Comparison of ENCODE assay signal across 26 mouse cellular contexts in genomic region chr6:8474820-8475219, GRCm38 (mm10). TPM values are rescaled to one million over a fixed set of nuclear protein-coding genes. Genes with fewer than 3 reads are reported as not detected.
DNase-seq lines count a peak whose midpoint lies in the region; ATAC-seq and TF ChIP-seq lines count a peak whose summit lies in the region.
"Had no signal": no experiment of that assay in that cellular context is flagged by ENCODE, and none has a peak within 500 bp of the region (broad histone marks: within the 10 kb centered on the region; RNA-seq: fewer than 3 reads in every experiment).

No protein-coding gene starts in this region.

- TF ChIP-seq EP300 in heart, adult 2 months (IDR thresholded peaks at IDR 0.05; ENCODE audit: insufficient read depth, low read depth, low read length) = no peak
- TF ChIP-seq EP300 in stomach, postnatal 0 days (optimal IDR thresholded peaks at IDR 0.05) = no peak

- TF ChIP-seq POLR2A in heart, adult 2 months (IDR thresholded peaks at IDR 0.05; ENCODE audit: insufficient read depth, low read depth, low read length) = no peak

- no peak overlapping the region for H3K4me2 ChIP-seq in intestine, embryonic 15.5 days (replicated peaks)
- no peak overlapping the region for H3K4me2 ChIP-seq in intestine, postnatal 0 days (replicated peaks; ENCODE audit: low read depth)
- H3K4me2 ChIP-seq in stomach, embryonic 15.5 days = no peak overlapping the region
- no peak overlapping the region for H3K4me2 ChIP-seq in stomach, postnatal 0 days (replicated peaks; ENCODE audit: low read depth)
- H3K4me2 ChIP-seq: embryonic facial prominence, embryonic 12.5 days; forebrain, embryonic 15.5 days; liver, embryonic 15.5 days; midbrain, embryonic 15.5 days; neural tube, embryonic 15.5 days had no signal

- H3K9me3 ChIP-seq in intestine, embryonic 15.5 days = no peaks in the 10 kb centered on the region
- H3K9me3 ChIP-seq in intestine, postnatal 0 days (ENCODE audit: control insufficient read depth) = no peaks in the 10 kb centered on the region
- H3K9me3 ChIP-seq in stomach, embryonic 15.5 days = no peaks in the 10 kb centered on the region
- no peaks in the 10 kb centered on the region for H3K9me3 ChIP-seq in stomach, postnatal 0 days (ENCODE audit: control insufficient read depth, low read length)
- H3K9me3 ChIP-seq: embryonic facial prominence, embryonic 12.5 days; forebrain, embryonic 10.5 days; forebrain, embryonic 15.5 days; G1E; liver, embryonic 15.5 days; midbrain, embryonic 10.5 days; midbrain, embryonic 15.5 days; neural tube, embryonic 15.5 days had no signal

- H3K27me3 ChIP-seq in heart, adult 2 months (ENCODE audit: control insufficient read depth, insufficient read depth, low read length) = no peaks in the 10 kb centered on the region
- no peaks in the 10 kb centered on the region for H3K27me3 ChIP-seq in intestine, embryonic 15.5 days (replicated peaks)
- H3K27me3 ChIP-seq in intestine, postnatal 0 days (replicated peaks; ENCODE audit: control insufficient read depth, insufficient read depth, low read length) = no peaks in the 10 kb centered on the region
- no peaks in the 10 kb centered on the region for H3K27me3 ChIP-seq in stomach, embryonic 15.5 days (replicated peaks)
- no peaks in the 10 kb centered on the region for H3K27me3 ChIP-seq in stomach, postnatal 0 days (ENCODE audit: control insufficient read depth, insufficient read depth, low read length)
- H3K27me3 ChIP-seq: embryonic facial prominence, embryonic 12.5 days; forebrain, embryonic 15.5 days; liver, embryonic 15.5 days; midbrain, embryonic 15.5 days; neural tube, embryonic 15.5 days had no signal

- peak; percentile 39; the same call in 1 of the 2 replicates for ATAC-seq in intestine, embryonic 15.5 days
- no peak for ATAC-seq in intestine, postnatal 0 days
- 0 out of 2 replicates have a peak, but pooled peaks have one; percentile 22 for ATAC-seq in stomach, embryonic 15.5 days (ENCODE audit: insufficient read depth, low FRiP score, low read depth)
- ATAC-seq in stomach, postnatal 0 days (ENCODE audit: low FRiP score, low TSS enrichment) = no peak
- ATAC-seq: forebrain, embryonic 15.5 days; hindbrain, embryonic 16.5 days; midbrain, embryonic 15.5 days had no signal

- no peaks in the 10 kb centered on the region for H3K79me2 ChIP-seq in heart, adult 2 months (replicated peaks; ENCODE audit: control insufficient read depth, insufficient read depth, low read length)

- H3K27ac ChIP-seq in heart, adult 2 months = no peak overlapping the region
- H3K27ac ChIP-seq in intestine, embryonic 15.5 days = no peak overlapping the region
- H3K27ac ChIP-seq in intestine, postnatal 0 days (ENCODE audit: low read depth, low read length) = no peak overlapping the region
- H3K27ac ChIP-seq in stomach, embryonic 15.5 days = no peak overlapping the region
- no peak overlapping the region for H3K27ac ChIP-seq in stomach, postnatal 0 days (replicated peaks)
- H3K27ac ChIP-seq: embryonic facial prominence, embryonic 12.5 days; forebrain, embryonic 10.5 days; forebrain, embryonic 15.5 days; liver, embryonic 15.5 days; midbrain, embryonic 10.5 days; midbrain, embryonic 15.5 days; neural tube, embryonic 15.5 days had no signal

- intact Hi-C loops in heart, adult 2 months (cut with DNase I) = no loop called here

- H3K36me3 ChIP-seq in heart, adult 2 months (ENCODE audit: control insufficient read depth, insufficient read depth, low read length) = peaks cover 9% of the 10 kb centered on the region
- H3K36me3 ChIP-seq in intestine, embryonic 15.5 days = no peaks in the 10 kb centered on the region
- no peaks in the 10 kb centered on the region for H3K36me3 ChIP-seq in intestine, postnatal 0 days (ENCODE audit: control insufficient read depth, insufficient read depth)
- no peaks in the 10 kb centered on the region for H3K36me3 ChIP-seq in stomach, embryonic 15.5 days
- no peaks in the 10 kb centered on the region for H3K36me3 ChIP-seq in stomach, postnatal 0 days (ENCODE audit: control insufficient read depth, insufficient read depth, low read length)
- H3K36me3 ChIP-seq: embryonic facial prominence, embryonic 12.5 days; forebrain, embryonic 10.5 days; forebrain, embryonic 15.5 days; G1E; liver, embryonic 15.5 days; midbrain, embryonic 10.5 days; midbrain, embryonic 15.5 days; neural tube, embryonic 15.5 days had no signal

- H3K4me3 ChIP-seq in heart, adult 2 months = no peak overlapping the region
- H3K4me3 ChIP-seq in intestine, embryonic 15.5 days (replicated peaks) = no peak overlapping the region
- H3K4me3 ChIP-seq in intestine, postnatal 0 days (ENCODE audit: low read depth, low read length) = no peak overlapping the region
- H3K4me3 ChIP-seq in stomach, embryonic 15.5 days (replicated peaks) = no peak overlapping the region
- no peak overlapping the region for H3K4me3 ChIP-seq in stomach, postnatal 0 days (ENCODE audit: low read depth, low read length)
- H3K4me3 ChIP-seq: embryonic facial prominence, embryonic 12.5 days; forebrain, embryonic 10.5 days; forebrain, embryonic 15.5 days; liver, embryonic 15.5 days; midbrain, embryonic 10.5 days; midbrain, embryonic 15.5 days; neural tube, embryonic 15.5 days had no signal

- TF ChIP-seq CTCF in heart, adult 2 months (IDR thresholded peaks at IDR 0.05) = no peak
- TF ChIP-seq CTCF in intestine, postnatal 0 days (IDR thresholded peaks at IDR 0.05; ENCODE audit: low read depth) = no peak
- TF ChIP-seq CTCF in stomach, postnatal 0 days (IDR thresholded peaks at IDR 0.05; ENCODE audit: low read depth) = no peak

- DNase-seq in heart, adult 11 months = peak; percentile 89
- no peak for DNase-seq in heart, adult 2 months
- peak; percentile 15 to 35 for DNase-seq in kidney, postnatal 4 days
- no peak for DNase-seq in kidney, postnatal 25 days
- no peak for DNase-seq in stomach, postnatal 0 days (ENCODE audit: low spot score)
- DNase-seq: adrenal gland, postnatal 10 days; cerebellum, adult 8-10 months; cerebellum, postnatal 25 days; gastrocnemius, postnatal 25 days; kidney, postnatal 36 days; retina, postnatal 1 day; right cerebral cortex, postnatal 14 days; thymus, adult 18-20 months; thymus, postnatal 25 days had no signal

- H3K9ac ChIP-seq in heart, adult 2 months (ENCODE audit: low read depth, low read length) = no peak overlapping the region
- no peak overlapping the region for H3K9ac ChIP-seq in intestine, embryonic 15.5 days
- H3K9ac ChIP-seq in intestine, postnatal 0 days (ENCODE audit: low read depth, low read length) = no peak overlapping the region
- H3K9ac ChIP-seq in stomach, embryonic 15.5 days = no peak overlapping the region
- no peak overlapping the region for H3K9ac ChIP-seq in stomach, postnatal 0 days (ENCODE audit: low read length)
- H3K9ac ChIP-seq: embryonic facial prominence, embryonic 12.5 days; forebrain, embryonic 15.5 days; liver, embryonic 15.5 days; midbrain, embryonic 15.5 days; neural tube, embryonic 15.5 days had no signal

- 82% methylated on average over 4 of the region's 4 CpGs for WGBS in heart, adult 2 months
- 65% methylated on average over 4 of the region's 4 CpGs for WGBS in intestine, embryonic 15.5 days
- 66% methylated on average over 4 of the region's 4 CpGs for WGBS in intestine, postnatal 0 days
- whole genome bisulfite sequencing in stomach, embryonic 15.5 days = 50% methylated on average over 4 of the region's 4 CpGs
- 49% methylated on average over 4 of the region's 4 CpGs for WGBS in stomach, postnatal 0 days

- peaks cover 9% of the 10 kb centered on the region for H3K4me1 ChIP-seq in heart, adult 2 months (ENCODE audit: control insufficient read depth, insufficient read depth, low read length)
- H3K4me1 ChIP-seq in intestine, embryonic 15.5 days (replicated peaks) = peaks cover 6% of the 10 kb centered on the region; the same call in 1 of the 2 replicates
- peaks cover 3% of the 10 kb centered on the region; the same call in 1 of the 2 replicates for H3K4me1 ChIP-seq in intestine, postnatal 0 days (replicated peaks; ENCODE audit: control insufficient read depth, insufficient read depth, low read length)
- H3K4me1 ChIP-seq in stomach, embryonic 15.5 days = peaks cover 8% of the 10 kb centered on the region; the same call in 1 of the 2 replicates
- H3K4me1 ChIP-seq in stomach, postnatal 0 days (replicated peaks; ENCODE audit: control insufficient read depth, insufficient read depth) = no peaks in the 10 kb centered on the region
- H3K4me1 ChIP-seq: embryonic facial prominence, embryonic 12.5 days; forebrain, embryonic 15.5 days; midbrain, embryonic 15.5 days; neural tube, embryonic 15.5 days had no signal

RNA-seq across cellular contexts. Expression of gene Glcci1, which starts 34.6 kb away (rescaled TPM):
- 10 to 100 TPM in 1 of 2 experiments, 1 to 10 TPM in 1; 9.0 to 10.7 TPM for total RNA-seq in heart, adult 2 months (2021)
- polyA plus RNA-seq in heart, adult 2 months (2012; rRNA removed) = 1.7 and 3.2 TPM in 2 replicates
- 5.8 and 6.3 TPM in 2 replicates for polyA plus RNA-seq in intestine, embryonic 15.5 days (2015; fragmentation: Nextera tagmentation; extraction: Ambion mirVana)
- polyA plus RNA-seq in intestine, postnatal 0 days (2015; fragmentation: Nextera tagmentation; extraction: Ambion mirVana) = 3.8 and 3.9 TPM in 2 replicates
- polyA plus RNA-seq in stomach, embryonic 15.5 days (2015; fragmentation: Nextera tagmentation; extraction: Ambion mirVana) = 7.3 and 7.7 TPM in 2 replicates
- 4.0 and 4.1 TPM in 2 replicates for polyA plus RNA-seq in stomach, postnatal 0 days (2015; fragmentation: Nextera tagmentation; extraction: Ambion mirVana)

Comparison
In these comparisons a context has a peak if more than half of its experiments do, and no peak if none do; other contexts are left out.
1. DNase-seq: peak in heart, adult 11 months (single experiment) and kidney, postnatal 4 days (2 of 2); none in heart, adult 2 months (0 of 2), kidney, postnatal 25 days (0 of 2) and stomach, postnatal 0 days (single experiment).
2. ATAC-seq: peak in intestine, embryonic 15.5 days (single experiment) and stomach, embryonic 15.5 days (single experiment); none in intestine, postnatal 0 days (single experiment) and stomach, postnatal 0 days (single experiment).